Mouse (Mus musculus) olfactory bulb, adult 2 months (tissue): ENCODE measurements at regions not wholly inside any gene's neighbourhood (a gene's known extent, or its start where the extent isn't known, plus 50 kb on each side); places are given as distances from the start of the nearest gene placed in this dataset.

Experiments
- H3K27ac ChIP-seq: fragments of 200-500 bp; 2 replicates; pipeline ENCODE4 v1.5.1; 2012; ENCODE audit warnings: low read depth, low read length; ENCODE audit not compliant: insufficient read depth
- H3K4me1 ChIP-seq: fragments of 200-500 bp; 2 replicates; pipeline ENCODE4 v1.6.1; 2012; ENCODE audit warnings: low read length; ENCODE audit not compliant: control insufficient read depth, insufficient read depth
- H3K4me3 ChIP-seq: fragments of 200-500 bp; 2 replicates; pipeline ENCODE4 v1.5.1; 2012; ENCODE audit warnings: mild to moderate bottlenecking, low read depth, low read length, moderate library complexity; ENCODE audit not compliant: insufficient read depth
- CTCF ChIP-seq: fragments of 200-500 bp; IDR thresholded peaks from 2 replicates; pipeline ENCODE4 v1.5.1; 2012; ENCODE audit warnings: low read depth, mild to moderate bottlenecking, low read length, moderate library complexity; ENCODE audit not compliant: insufficient read depth
- POLR2A ChIP-seq: fragments of 200-500 bp; IDR thresholded peaks from 2 replicates; pipeline ENCODE4 v1.6.1; 2012; ENCODE audit warnings: mild to moderate bottlenecking, low read depth, low read length, moderate library complexity; ENCODE audit not compliant: insufficient read depth
- whole genome bisulfite sequencing: fragments of 180-500 bp; shearing (Covaris S2); methylation state at CpG from one replicate; pipeline ENCODE4 v1.1.7; 2018; 5-methylcytosine and 5-hydroxymethylcytosine counted together

DNA sequence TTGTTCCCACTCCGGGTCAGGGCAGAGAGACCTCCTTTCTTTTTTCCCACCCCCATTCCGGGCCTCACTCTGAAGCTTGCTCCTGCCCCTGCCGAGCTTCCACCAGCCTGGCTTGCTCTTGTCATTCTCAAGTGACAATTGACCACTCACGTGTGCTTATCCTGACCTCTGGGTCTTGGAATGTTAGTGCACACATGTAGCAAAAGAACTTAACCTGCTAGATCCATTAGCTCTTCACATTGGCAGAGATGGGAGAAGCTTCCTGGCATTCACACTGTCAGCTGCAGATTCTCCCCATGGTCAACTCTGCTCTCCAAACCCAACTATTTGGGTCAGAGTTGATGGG lies 199.6 kb downstream of the Ets1 start:
- TF ChIP-seq POLR2A (no peak), CTCF (no peak)
- Histone ChIP-seq H3K4me1 (no peaks in the 10 kb centered on the region), H3K27ac (no peak overlapping the region), H3K4me3 (no peak overlapping the region)
- 68% methylated on average over 4 of the region's 4 CpGs for WGBS

DNA sequence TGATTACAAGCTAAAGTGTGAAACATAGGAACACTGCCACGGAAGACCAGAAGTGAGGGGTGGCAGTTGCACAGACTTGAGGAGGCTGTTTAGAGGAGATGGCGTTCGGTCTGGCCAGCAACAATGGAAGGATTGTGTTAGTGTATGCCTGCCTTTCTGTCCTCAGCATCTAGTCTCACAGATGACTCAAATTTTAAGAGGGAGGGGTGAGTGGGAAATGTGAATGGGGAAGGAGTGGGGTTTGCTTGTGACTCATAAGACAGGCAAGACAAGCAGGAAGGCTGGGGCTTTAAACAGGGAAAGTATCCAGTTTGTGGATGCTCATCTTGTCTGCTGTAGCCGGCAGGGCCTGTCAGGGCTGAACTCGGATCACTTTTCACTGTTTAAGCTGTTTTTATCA lies 200.3 kb downstream of the Ets1 start:
- 44% methylated on average over 5 of the region's 5 CpGs for WGBS
- no peaks in the 10 kb centered on the region for H3K4me1 ChIP-seq
- H3K27ac ChIP-seq: no peak overlapping the region
- TF ChIP-seq POLR2A (no peak), CTCF (no peak)
- no peak overlapping the region for H3K4me3 ChIP-seq

DNA sequence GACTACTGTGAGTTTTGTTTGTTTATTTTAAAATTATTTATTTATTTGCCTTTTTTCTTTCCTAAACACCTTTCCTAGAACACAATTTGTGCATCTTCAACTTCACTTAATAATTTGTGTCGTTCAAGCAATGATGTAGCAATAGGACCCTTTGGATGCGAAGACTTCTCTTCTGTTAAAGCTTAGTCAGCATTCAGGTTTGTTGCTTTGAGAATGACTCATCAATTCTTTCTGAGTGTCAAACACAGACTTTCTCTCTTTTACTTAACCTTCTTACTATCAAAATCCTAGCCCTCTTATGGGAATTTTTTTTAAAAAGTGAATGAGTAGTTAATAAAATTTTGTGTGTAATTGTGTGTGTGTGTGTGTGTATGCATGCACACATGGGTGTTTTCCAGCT lies 211.3 kb downstream of the Ets1 start:
- Histone ChIP-seq H3K4me1 (no peaks in the 10 kb centered on the region), H3K27ac (no peak overlapping the region), H3K4me3 (no peak overlapping the region)
- 90% methylated on average over 2 of the region's 2 CpGs for WGBS
- no peak for TF ChIP-seq POLR2A
- TF ChIP-seq CTCF: no peak

DNA sequence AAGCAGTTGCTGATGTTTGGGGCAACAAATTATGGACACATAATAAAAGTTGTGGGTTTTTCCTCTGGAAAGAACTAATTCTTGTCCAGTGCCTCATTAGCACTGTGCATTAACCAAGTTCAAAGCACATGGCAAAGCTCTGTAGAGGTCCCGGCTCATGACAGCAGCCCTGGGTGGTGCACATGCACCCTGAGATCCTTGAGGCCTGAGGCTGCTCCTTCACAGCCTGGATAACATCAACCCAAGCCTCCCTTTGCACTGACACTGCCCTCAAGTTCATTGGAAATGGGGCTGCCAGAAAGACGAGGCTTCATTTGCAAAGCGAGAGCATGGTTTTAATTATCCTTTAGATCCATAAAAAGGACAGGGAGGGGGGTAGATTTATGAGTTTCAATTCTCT lies 216.3 kb downstream of the Ets1 start:
- H3K27ac ChIP-seq: no peak overlapping the region
- no peak overlapping the region for H3K4me3 ChIP-seq
- WGBS: 77% methylated on average over 3 of the region's 3 CpGs
- TF ChIP-seq POLR2A: no peak
- TF ChIP-seq CTCF: no peak
- no peaks in the 10 kb centered on the region for H3K4me1 ChIP-seq

DNA sequence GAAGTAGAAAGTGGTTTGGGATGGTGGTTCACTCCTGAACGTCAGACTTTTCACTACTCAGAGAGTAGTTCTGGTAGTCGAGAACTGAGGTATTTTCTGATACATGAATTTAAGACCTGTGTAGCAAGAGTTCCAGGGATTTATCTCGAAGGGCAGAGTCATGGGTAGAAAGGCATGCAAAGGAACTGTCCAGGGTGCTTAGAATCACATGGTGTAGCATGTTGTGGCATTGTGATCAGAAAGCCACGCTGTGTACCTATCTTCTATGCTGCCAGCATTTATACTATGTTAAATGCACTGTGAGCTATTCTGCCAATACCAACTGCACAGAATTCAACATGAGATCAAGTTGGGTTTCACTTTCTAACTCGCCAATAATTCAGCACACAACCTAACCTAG lies 227.3 kb downstream of the Ets1 start:
- Histone ChIP-seq H3K4me3 (no peak overlapping the region), H3K4me1 (no peaks in the 10 kb centered on the region), H3K27ac (no peak overlapping the region)
- TF ChIP-seq CTCF (no peak), POLR2A (no peak)
- 82% methylated on average over 5 of the region's 5 CpGs for WGBS

DNA sequence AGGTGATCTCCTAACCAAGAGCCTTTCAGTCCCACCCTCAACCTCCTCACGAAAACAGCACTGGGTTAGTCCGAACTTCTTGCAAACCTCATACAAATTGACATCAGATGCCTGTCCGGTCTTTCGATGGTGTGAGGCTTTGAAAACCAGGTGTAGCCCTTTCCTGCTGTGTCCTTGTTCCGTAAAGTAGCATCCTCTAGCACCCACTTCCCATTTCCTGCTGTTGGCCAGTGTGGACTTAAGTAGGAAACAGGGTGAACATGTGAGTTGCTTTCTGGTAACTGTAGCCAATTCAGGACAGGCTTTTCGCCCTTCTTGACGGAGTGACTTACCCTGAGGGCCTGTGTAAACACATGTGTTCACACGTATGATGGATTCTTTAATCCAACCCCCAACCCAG lies 232.9 kb downstream of the Ets1 start:
- 95% methylated on average over 8 of the region's 8 CpGs for WGBS
- Histone ChIP-seq H3K4me3 (no peak overlapping the region), H3K27ac (no peak overlapping the region), H3K4me1 (no peaks in the 10 kb centered on the region)
- TF ChIP-seq CTCF (no peak), POLR2A (no peak)

DNA sequence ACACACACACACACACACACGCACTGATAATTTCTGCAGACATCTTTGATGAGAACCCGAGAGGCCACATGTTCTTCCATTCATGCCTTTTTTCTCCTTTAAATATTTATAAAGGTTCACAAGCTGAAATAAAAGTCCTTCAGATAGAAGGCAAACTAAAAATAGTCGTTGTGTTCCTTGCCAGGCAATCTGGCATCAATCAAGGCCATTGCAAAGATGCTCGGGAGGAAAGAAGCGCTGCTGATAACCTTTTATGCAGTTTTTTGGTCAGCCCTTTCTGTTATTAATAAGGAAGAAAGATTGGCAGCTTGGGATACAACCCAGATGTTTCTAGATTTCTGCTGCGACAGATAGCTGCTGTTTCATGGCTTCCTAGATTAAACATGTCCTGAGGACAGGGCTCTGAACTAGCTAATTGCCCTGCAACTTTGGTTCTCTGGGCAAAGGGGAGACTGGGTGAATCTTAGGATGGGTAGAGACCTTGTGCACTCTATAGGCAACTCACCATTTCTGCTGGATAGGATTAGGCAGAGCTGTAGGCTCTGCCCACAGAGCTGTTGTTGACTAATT lies 238.4 kb downstream of the Ets1 start:
- Histone ChIP-seq H3K4me1 (no peaks in the 10 kb centered on the region), H3K27ac (no peak overlapping the region), H3K4me3 (no peak overlapping the region)
- TF ChIP-seq CTCF (no peak), POLR2A (no peak)
- WGBS: 61% methylated on average over 6 of the region's 6 CpGs

DNA sequence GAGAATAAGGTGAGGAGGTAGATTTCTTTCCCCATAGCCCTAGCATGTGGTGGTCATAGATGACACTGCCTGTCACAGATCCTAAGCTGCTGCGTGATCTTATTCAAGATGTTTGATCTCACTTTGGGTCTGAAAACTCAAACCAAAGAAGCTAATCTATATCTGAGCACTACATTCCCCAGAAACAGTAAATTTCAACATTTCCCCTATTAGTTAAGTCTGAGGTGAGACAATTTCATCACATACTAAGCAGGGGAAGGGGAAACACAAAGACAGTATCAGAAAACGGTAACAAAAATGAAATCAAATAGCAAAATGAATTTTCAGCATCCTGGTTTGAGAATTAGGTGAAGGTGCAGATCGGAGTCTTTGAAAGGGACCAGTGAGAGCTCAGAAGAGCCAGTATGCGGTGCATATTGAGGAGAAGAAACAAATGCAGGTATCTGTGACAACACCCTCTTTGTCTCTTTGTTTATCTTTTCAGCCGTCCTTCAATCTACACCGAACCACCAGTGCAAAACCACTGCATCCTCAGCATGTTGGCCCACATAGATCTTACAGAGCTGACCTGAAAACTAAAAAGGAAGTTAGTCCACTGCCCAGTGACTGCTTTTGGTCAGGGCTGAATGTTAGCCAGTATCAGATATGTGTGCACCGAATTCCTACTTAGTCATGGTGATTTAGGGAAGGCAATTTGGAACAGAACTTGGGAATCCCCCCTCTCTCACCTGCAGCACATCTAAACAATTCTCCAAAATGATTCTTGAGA lies 247.0 kb downstream of the Ets1 start:
- TF ChIP-seq POLR2A: no peak
- TF ChIP-seq CTCF: no peak
- Histone ChIP-seq H3K4me1 (peaks cover 6% of the 10 kb centered on the region; the same call in 1 of the 2 replicates), H3K27ac (no peak overlapping the region), H3K4me3 (no peak overlapping the region)
- WGBS: 91% methylated on average over 7 of the region's 7 CpGs

DNA sequence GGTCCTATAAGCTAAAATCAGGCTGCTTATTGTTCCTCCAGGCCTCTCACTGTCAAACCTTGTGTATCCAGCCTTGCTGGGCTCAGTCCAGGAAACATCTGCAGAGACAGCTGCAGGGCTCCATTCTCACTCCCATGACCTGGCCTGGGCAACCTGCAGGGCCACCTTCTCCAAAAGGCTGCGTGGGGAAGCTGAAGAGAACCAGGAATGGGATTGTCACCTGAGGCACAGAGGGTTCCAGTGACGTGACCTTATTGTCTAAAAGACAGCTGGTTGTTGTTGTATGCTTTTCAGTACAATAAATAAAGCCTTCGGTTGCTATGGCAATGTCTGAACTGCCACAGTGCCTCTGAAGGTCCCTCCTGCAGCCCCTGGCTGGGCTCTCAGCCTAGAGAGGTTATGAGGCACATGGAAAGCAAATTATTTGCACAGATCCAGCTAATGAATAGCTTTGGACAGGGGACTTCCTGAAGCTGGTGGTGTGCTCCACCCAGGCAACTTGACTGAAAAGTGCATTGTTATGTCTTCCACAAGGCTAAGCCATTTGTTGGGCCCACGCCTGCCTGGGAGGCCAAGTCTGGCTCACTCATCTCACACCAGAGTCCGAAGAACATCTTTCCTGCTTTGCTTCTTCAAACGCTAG lies 250.1 kb downstream of the Ets1 start:
- Histone ChIP-seq H3K4me1 (peaks cover 6% of the 10 kb centered on the region; the same call in 1 of the 2 replicates), H3K4me3 (no peak overlapping the region), H3K27ac (no peak overlapping the region)
- WGBS: 67% methylated on average over 6 of the region's 6 CpGs
- TF ChIP-seq CTCF: no peak
